8 mouse cellular contexts compared by ENCODE assay signal in the genomic region with DNA sequence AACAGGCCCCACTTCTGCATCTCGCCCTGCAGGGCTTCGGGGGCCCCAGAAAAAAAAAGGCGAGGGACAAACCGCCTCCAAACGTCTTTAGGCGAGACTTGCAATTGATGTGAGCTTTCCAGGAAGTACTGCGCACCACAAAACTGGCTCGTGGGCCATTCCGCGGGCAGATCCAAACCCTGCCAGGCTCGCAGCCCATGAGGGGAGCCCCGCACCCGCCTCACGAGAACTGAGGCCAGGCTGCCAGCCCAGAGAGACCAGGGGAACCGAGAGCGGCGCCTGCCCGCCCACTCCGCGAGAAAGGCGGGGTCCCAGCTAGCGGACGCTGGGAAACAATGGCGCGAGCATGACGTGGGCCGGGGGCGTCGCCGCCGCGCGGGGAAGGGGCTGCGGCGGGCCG. TPM values are rescaled to one million over a fixed set of nuclear protein-coding genes. Genes with fewer than 3 reads are reported as not detected.
DNase-seq lines count a peak whose midpoint lies in the region; ATAC-seq and TF ChIP-seq lines count a peak whose summit lies in the region.

No protein-coding gene starts in this region.

- H3K36me3 ChIP-seq in forebrain, postnatal 0 days (ENCODE audit: insufficient read depth): no peaks in the 10 kb centered on the region
- 0 out of 2 replicates have a peak, but pooled peaks cover 2% of the 10 kb centered on the region for H3K36me3 ChIP-seq in lung, embryonic 15.5 days
- no peaks in the 10 kb centered on the region for H3K36me3 ChIP-seq in thymus, adult 2 months (ENCODE audit: control insufficient read depth, insufficient read depth, low read length)

- ATAC-seq in forebrain, postnatal 0 days: peak; percentile 93
- peak; percentile 87 for ATAC-seq in lung, embryonic 15.5 days (ENCODE audit: borderline replicate concordance, extremely low read depth, low FRiP score, low TSS enrichment)

- no peak for TF ChIP-seq CTCF in forebrain, postnatal 0 days (IDR thresholded peaks at IDR 0.05; ENCODE audit: low read depth)
- no peak for TF ChIP-seq CTCF in olfactory bulb, adult 2 months (IDR thresholded peaks at IDR 0.05; ENCODE audit: insufficient read depth, low read depth, low read length)
- 0 out of 2 replicates have a peak, but pooled peaks have one; percentile 32 for TF ChIP-seq CTCF in thymus, adult 2 months (IDR thresholded peaks at IDR 0.05; ENCODE audit: borderline replicate concordance, control insufficient read depth, extremely low read depth, insufficient read depth, low read length, poor library complexity)

- peak overlapping the region; percentile 85 for H3K4me3 ChIP-seq in forebrain, postnatal 0 days (ENCODE audit: low read depth, low read length)
- H3K4me3 ChIP-seq in lung, embryonic 15.5 days: peak overlapping the region; percentile 91
- peak overlapping the region; percentile 58 for H3K4me3 ChIP-seq in olfactory bulb, adult 2 months (ENCODE audit: insufficient read depth, low read depth, low read length)
- peak overlapping the region; percentile 81 for H3K4me3 ChIP-seq in thymus, adult 2 months (ENCODE audit: control insufficient read depth, insufficient read depth, low read length)

- peak; percentile 61 for TF ChIP-seq POLR2A in olfactory bulb, adult 2 months (IDR thresholded peaks at IDR 0.05; ENCODE audit: insufficient read depth, low read depth, low read length)
- TF ChIP-seq POLR2A in thymus, adult 2 months (IDR thresholded peaks at IDR 0.05; ENCODE audit: control insufficient read depth, extremely low read depth, insufficient read depth, low read length, poor library complexity): no peak

- peak overlapping the region; percentile 97 for H3K27ac ChIP-seq in forebrain, postnatal 0 days (ENCODE audit: low read depth, low read length)
- H3K27ac ChIP-seq in lung, embryonic 15.5 days: peak overlapping the region; percentile 99
- peak overlapping the region; percentile 89 for H3K27ac ChIP-seq in olfactory bulb, adult 2 months (ENCODE audit: insufficient read depth, low read depth, low read length)
- H3K27ac ChIP-seq in thymus, adult 2 months (ENCODE audit: control insufficient read depth, insufficient read depth, low read length): peak overlapping the region; percentile 57

- H3K4me2 ChIP-seq in forebrain, postnatal 0 days (ENCODE audit: low read depth): peak overlapping the region; percentile 70
- peak overlapping the region; percentile 76 for H3K4me2 ChIP-seq in lung, embryonic 15.5 days

- peak overlapping the region; percentile 78 for H3K9ac ChIP-seq in forebrain, postnatal 0 days
- peak overlapping the region; percentile 92 for H3K9ac ChIP-seq in lung, embryonic 15.5 days

- peaks cover 14% of the 10 kb centered on the region for H3K4me1 ChIP-seq in forebrain, postnatal 0 days (ENCODE audit: insufficient read depth)
- H3K4me1 ChIP-seq in lung, embryonic 15.5 days: peaks cover 49% of the 10 kb centered on the region
- H3K4me1 ChIP-seq in olfactory bulb, adult 2 months (ENCODE audit: control insufficient read depth, insufficient read depth, low read length): peaks cover 8% of the 10 kb centered on the region
- peaks cover 7% of the 10 kb centered on the region for H3K4me1 ChIP-seq in thymus, adult 2 months (replicated peaks; ENCODE audit: control insufficient read depth, insufficient read depth, low read length)

- no peaks in the 10 kb centered on the region for H3K27me3 ChIP-seq in forebrain, postnatal 0 days (ENCODE audit: insufficient read depth, low read length)
- H3K27me3 ChIP-seq in lung, embryonic 15.5 days: no peaks in the 10 kb centered on the region
- no peaks in the 10 kb centered on the region for H3K27me3 ChIP-seq in thymus, adult 2 months (ENCODE audit: control insufficient read depth, insufficient read depth, low read length)

- DNase-seq in ES-CJ7 (ENCODE audit: low read depth, low spot score): peak; percentile 68
- DNase-seq in cerebellum, adult 18-20 months: peak; percentile 87 to 88
- peak; percentile 88 for DNase-seq in forebrain, postnatal 0 days
- peak; percentile 88 for DNase-seq in heart, postnatal 4 days
- peak; percentile 43 for DNase-seq in layer of hippocampus, adult 9-10 months (ENCODE audit: low spot score)
- DNase-seq in thymus, adult 2 months: peak; percentile 77

- 0% methylated on average over 22 of the region's 36 CpGs for WGBS in forebrain, postnatal 0 days
- 1% methylated on average over 35 of the region's 36 CpGs for WGBS in lung, embryonic 15.5 days
- WGBS in olfactory bulb, adult 2 months: 1% methylated on average over 36 of the region's 36 CpGs
- under 1% methylated on average over 36 of the region's 36 CpGs for WGBS in thymus, adult 2 months

- no peaks in the 10 kb centered on the region for H3K9me3 ChIP-seq in forebrain, postnatal 0 days (ENCODE audit: low read length)
- no peaks in the 10 kb centered on the region for H3K9me3 ChIP-seq in lung, embryonic 15.5 days

RNA-seq across cellular contexts. Expression of gene Ina, which starts 52.8 kb away (rescaled TPM):
- 115 and 156 TPM in 2 replicates for total RNA-seq in forebrain, postnatal 0 days (2014; rRNA removed)
- 189 and 260 TPM in 2 replicates for polyA plus RNA-seq in forebrain, postnatal 0 days (2015; fragmentation: Nextera tagmentation; extraction: Ambion mirVana)
- under 1 TPM in 1 of 2 experiments, not detected in 1; 0.16 TPM for total RNA-seq in heart, postnatal 4 days (2021)
- polyA plus RNA-seq in lung, embryonic 15.5 days (2015; fragmentation: Nextera tagmentation; extraction: Ambion mirVana): 1.0 and 2.3 TPM in 2 replicates
- polyA plus RNA-seq in olfactory bulb, adult 2 months (2012; ENCODE audit: insufficient read depth, insufficient read length, low replicate concordance, missing spikeins): not detected in 2 replicates
- 0.24 and 0.30 TPM in 2 replicates for polyA plus RNA-seq in thymus, adult 2 months (2012; rRNA removed)

RNA-seq across cellular contexts. Expression of gene Nt5c2, which starts 53.3 kb away (rescaled TPM):
- total RNA-seq in forebrain, postnatal 0 days (2014; rRNA removed): 51.8 and 69.5 TPM in 2 replicates
- 74.1 and 80.4 TPM in 2 replicates for polyA plus RNA-seq in forebrain, postnatal 0 days (2015; fragmentation: Nextera tagmentation; extraction: Ambion mirVana)
- 100 to 1,000 TPM; 147 to 157 TPM for total RNA-seq in heart, postnatal 4 days (2021)
- 85.4 and 86.0 TPM in 2 replicates for polyA plus RNA-seq in lung, embryonic 15.5 days (2015; fragmentation: Nextera tagmentation; extraction: Ambion mirVana)
- polyA plus RNA-seq in olfactory bulb, adult 2 months (2012; ENCODE audit: insufficient read depth, insufficient read length, low replicate concordance, missing spikeins): not detected in 2 replicates
- polyA plus RNA-seq in thymus, adult 2 months (2012; rRNA removed): 32.8 and 32.9 TPM in 2 replicates

Comparison
In these comparisons a context has a peak if more than half of its experiments do, and no peak if none do; other contexts are left out.
1. Peak in every context shown above with its lines: DNase-seq, ATAC-seq, H3K4me3 ChIP-seq and H3K27ac ChIP-seq.